Mouse (Mus musculus): ENCODE data around the gene Btbd35f27. TPM values are rescaled to one million over a fixed set of nuclear protein-coding genes. Genes with fewer than 3 reads are reported as not detected.
"Not testable (repeated sequence)": the region's sequence is repeated elsewhere in the genome, so short reads cannot be mapped to it uniquely, and the experiment has no call there.

Gene Btbd35f27
- not detected for total RNA-seq (2021)
- long read RNA-seq, experiment 1, result 0 reads
- long read RNA-seq, experiment 2, result 0 reads

GRCm38 (mm10) chrX:4951835-4952234 is at the start of gene Btbd35f27:
Gene Btbd35f27 (plus strand): TSS chrX:4952135.
- not testable (repeated sequence) for DNase-seq (ENCODE audit: low spot score in 2 of 2)

Other genes with a start within 250 kb of the Btbd35f27 start
- gene Btbd35f4, start 151.6 kb upstream of the Btbd35f27 start, total RNA-seq (2021), result not detected